In the genomic region with DNA sequence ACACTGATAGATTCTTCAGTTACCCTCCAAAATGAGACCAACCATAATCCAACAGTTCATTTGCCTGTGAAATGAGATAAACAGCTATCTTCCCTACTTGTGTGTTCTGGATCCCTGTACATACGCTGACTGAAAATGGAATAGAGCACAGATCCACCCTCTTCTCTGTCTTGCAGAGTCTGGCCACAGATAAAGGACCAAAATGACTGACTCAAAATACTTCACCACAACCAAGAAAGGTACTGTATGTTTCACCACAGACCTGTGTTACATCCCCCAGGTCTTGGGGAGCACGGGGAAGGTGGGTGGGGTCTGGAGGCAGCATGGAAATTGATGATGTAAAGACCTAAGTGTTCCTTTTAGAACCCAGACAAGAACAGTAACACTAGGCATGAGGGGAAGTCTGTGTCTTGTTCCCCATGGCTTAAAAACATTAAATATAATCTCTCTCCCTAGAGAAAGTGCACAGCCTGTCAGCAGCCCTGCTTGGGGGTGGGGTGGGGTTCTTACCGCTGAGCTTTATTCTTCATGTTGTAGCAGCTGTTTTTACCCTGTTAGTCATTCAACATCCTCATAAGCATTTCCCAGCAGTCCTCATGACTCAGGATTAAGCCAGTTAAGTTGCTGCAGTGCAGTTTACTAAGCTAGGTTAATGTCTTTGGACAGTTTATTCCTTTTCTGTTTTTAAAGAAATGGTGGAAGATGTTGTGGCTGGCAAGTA, we compare ENCODE assay signal across 11 mouse cellular contexts. TPM values are rescaled to one million over a fixed set of nuclear protein-coding genes. Genes with fewer than 3 reads are reported as not detected.
DNase-seq lines count a peak whose midpoint lies in the region; ATAC-seq and TF ChIP-seq lines count a peak whose summit lies in the region.
"Had no signal": no experiment of that assay in that cellular context is flagged by ENCODE, and none has a peak within 500 bp of the region (broad histone marks: within the 10 kb centered on the region; RNA-seq: fewer than 3 reads in every experiment).

No protein-coding gene starts in this region.

- WGBS in olfactory bulb, adult 2 months = 45% methylated on average over 3 of the region's 3 CpGs
- 86% methylated on average over 3 of the region's 3 CpGs for WGBS in cerebellum, adult 2 months

- DNase-seq in fibroblast of lung, adult 2 months (ENCODE audit: low read depth) = peak; percentile 87
- DNase-seq in right cerebral cortex, postnatal 10 days (ENCODE audit: low spot score in 2 of 2) = no peak
- DNase-seq in cerebellum, adult 2 months = no peak
- DNase-seq: kidney, postnatal 10 days had no signal

- ATAC-seq in megakaryocyte, adult 5-6 weeks (ENCODE audit: poor library complexity, severe bottlenecking) = no peak

- TF ChIP-seq CTCF in bone marrow macrophage, adult 2 months (IDR thresholded peaks at IDR 0.05; ENCODE audit: low read depth, low read length) = no peak
- TF ChIP-seq CTCF in olfactory bulb, adult 2 months (IDR thresholded peaks at IDR 0.05; ENCODE audit: insufficient read depth, low read depth, low read length) = no peak
- no peak for TF ChIP-seq CTCF in cerebellum, adult 2 months (IDR thresholded peaks at IDR 0.05; ENCODE audit: borderline replicate concordance, insufficient read depth, low read depth, low read length)

- H3K4me3 ChIP-seq in megakaryocyte, embryonic 14.5 days (replicated peaks) = peak overlapping the region; percentile 59
- H3K4me3 ChIP-seq in bone marrow macrophage, adult 2 months (ENCODE audit: insufficient read depth, low read length) = no peak overlapping the region
- H3K4me3 ChIP-seq in olfactory bulb, adult 2 months (ENCODE audit: insufficient read depth, low read depth, low read length) = no peak overlapping the region
- H3K4me3 ChIP-seq in cerebellum, adult 2 months (replicated peaks; ENCODE audit: insufficient read depth, low read depth, low read length) = no peak overlapping the region
- H3K4me3 ChIP-seq: limb, embryonic 12.5 days; neural tube, embryonic 12.5 days had no signal

- H3K27me3 ChIP-seq in megakaryocyte, embryonic 14.5 days (replicated peaks) = no peaks in the 10 kb centered on the region
- no peaks in the 10 kb centered on the region for H3K27me3 ChIP-seq in cerebellum, adult 2 months (ENCODE audit: control insufficient read depth, insufficient read depth, low read length)
- H3K27me3 ChIP-seq: limb, embryonic 12.5 days; neural tube, embryonic 12.5 days had no signal

- H3K4me1 ChIP-seq in megakaryocyte, embryonic 14.5 days = peaks cover 81% of the 10 kb centered on the region
- H3K4me1 ChIP-seq in bone marrow macrophage, adult 2 months (ENCODE audit: control insufficient read depth, insufficient read depth, low read length) = peaks cover 60% of the 10 kb centered on the region
- peaks cover 4% of the 10 kb centered on the region; the same call in 1 of the 2 replicates for H3K4me1 ChIP-seq in olfactory bulb, adult 2 months (ENCODE audit: control insufficient read depth, insufficient read depth, low read length)
- no peaks in the 10 kb centered on the region for H3K4me1 ChIP-seq in cerebellum, adult 2 months (ENCODE audit: control insufficient read depth, insufficient read depth, low read length)
- H3K4me1 ChIP-seq: limb, embryonic 12.5 days; neural tube, embryonic 12.5 days had no signal

- peaks cover 79% of the 10 kb centered on the region for H3K36me3 ChIP-seq in megakaryocyte, embryonic 14.5 days (replicated peaks; ENCODE audit: low read length)

- TF ChIP-seq POLR2A in bone marrow macrophage, adult 2 months (IDR thresholded peaks at IDR 0.05; ENCODE audit: borderline replicate concordance, low read depth, low read length) = no peak
- TF ChIP-seq POLR2A in olfactory bulb, adult 2 months (IDR thresholded peaks at IDR 0.05; ENCODE audit: insufficient read depth, low read depth, low read length) = no peak
- TF ChIP-seq POLR2A in cerebellum, adult 2 months (IDR thresholded peaks at IDR 0.05; ENCODE audit: borderline replicate concordance, insufficient read depth, low read length) = no peak

- H3K9me3 ChIP-seq in megakaryocyte, embryonic 14.5 days = no peaks in the 10 kb centered on the region
- H3K9me3 ChIP-seq: limb, embryonic 12.5 days; neural tube, embryonic 12.5 days had no signal

- peak overlapping the region; percentile 85 for H3K27ac ChIP-seq in bone marrow macrophage, adult 2 months (ENCODE audit: insufficient read depth, low read depth, low read length)
- peak overlapping the region; percentile 69; the same call in 1 of the 2 replicates for H3K27ac ChIP-seq in olfactory bulb, adult 2 months (ENCODE audit: insufficient read depth, low read depth, low read length)
- no peak overlapping the region for H3K27ac ChIP-seq in cerebellum, adult 2 months (ENCODE audit: insufficient read depth, low read length)
- H3K27ac ChIP-seq: limb, embryonic 12.5 days; neural tube, embryonic 12.5 days had no signal

RNA-seq across cellular contexts. Expression of a gene that starts 22.9 kb away (rescaled TPM):
- 57.8 and 66.6 TPM in 2 replicates for polyA plus RNA-seq in megakaryocyte, embryonic 14.5 days (2012; ENCODE audit: insufficient read depth, low replicate concordance)
- total RNA-seq in megakaryocyte, adult 5-6 weeks (2015) = 38.8 and 39.4 TPM in 2 replicates
- 37.0 and 38.3 TPM in 2 replicates for total RNA-seq in megakaryocyte, adult 5-6 weeks (2017)
- polyA plus RNA-seq in bone marrow macrophage, adult 2 months (2012; ENCODE audit: insufficient read depth, insufficient read length, missing spikeins) = 165 and 185 TPM in 2 replicates
- 603 TPM in 1 of 2 replicates, not detected in the other for polyA plus RNA-seq in olfactory bulb, adult 2 months (2012; ENCODE audit: insufficient read depth, insufficient read length, low replicate concordance, missing spikeins)
- polyA plus RNA-seq in cerebellum, adult 2 months (2012; rRNA removed) = 180 and 181 TPM in 2 replicates

RNA-seq across cellular contexts. Expression of a gene that starts 48.4 kb away (rescaled TPM):
- 12.0 and 22.3 TPM in 2 replicates for polyA plus RNA-seq in megakaryocyte, embryonic 14.5 days (2012; ENCODE audit: insufficient read depth, low replicate concordance)
- not detected in 2 replicates for total RNA-seq in megakaryocyte, adult 5-6 weeks (2015)
- not detected in 2 replicates for total RNA-seq in megakaryocyte, adult 5-6 weeks (2017)
- polyA plus RNA-seq in bone marrow macrophage, adult 2 months (2012; ENCODE audit: insufficient read depth, insufficient read length, missing spikeins) = not detected in 2 replicates
- polyA plus RNA-seq in olfactory bulb, adult 2 months (2012; ENCODE audit: insufficient read depth, insufficient read length, low replicate concordance, missing spikeins) = not detected in 2 replicates
- polyA plus RNA-seq in cerebellum, adult 2 months (2012; rRNA removed) = 2.3 and 2.9 TPM in 2 replicates
- total RNA-seq: hematopoietic stem cell, adult 5-6 weeks had no signal

RNA-seq across cellular contexts. Expression of a gene that starts 55.6 kb away (rescaled TPM):
- 1,288 and 2,398 TPM in 2 replicates for polyA plus RNA-seq in megakaryocyte, embryonic 14.5 days (2012; ENCODE audit: insufficient read depth, low replicate concordance)
- total RNA-seq in megakaryocyte, adult 5-6 weeks (2015) = 1.5 and 2.4 TPM in 2 replicates
- total RNA-seq in megakaryocyte, adult 5-6 weeks (2017) = 0.89 and 1.1 TPM in 2 replicates
- polyA plus RNA-seq in bone marrow macrophage, adult 2 months (2012; ENCODE audit: insufficient read depth, insufficient read length, missing spikeins) = 42.0 and 44.9 TPM in 2 replicates
- not detected in 2 replicates for polyA plus RNA-seq in olfactory bulb, adult 2 months (2012; ENCODE audit: insufficient read depth, insufficient read length, low replicate concordance, missing spikeins)
- 52.2 and 57.4 TPM in 2 replicates for polyA plus RNA-seq in cerebellum, adult 2 months (2012; rRNA removed)
